Mouse (Mus musculus) stomach, embryonic 14.5 days (tissue): ENCODE data around the gene Kansl1. TPM values are rescaled to one million over a fixed set of nuclear protein-coding genes. Genes with fewer than 3 reads are reported as not detected.

Source experiments
- ATAC-seq: fragments of 200-750 bp; cut with Nextera tagmentation; 2 replicates; pipeline ENCODE4 v1.8.0; 2017; ENCODE audit warnings: low read depth, moderate TSS enrichment; ENCODE audit not compliant: insufficient number of reproducible peaks, insufficient read depth, low FRiP score
- H3K27ac ChIP-seq: fragments of 300-500 bp; sonication (generic); 2 replicates; pipeline ENCODE4 v1.5.1; 2014; ENCODE audit warnings: mild to moderate bottlenecking, low read length, moderate library complexity, mixed read lengths
- H3K27me3 ChIP-seq: fragments of 300-500 bp; sonication (generic); 2 replicates; pipeline ENCODE4 v1.6.1; 2014; ENCODE audit warnings: low read length, control low read depth, mixed read lengths; ENCODE audit not compliant: control insufficient read depth, insufficient read depth
- H3K36me3 ChIP-seq: fragments of 300-500 bp; sonication (generic); 2 replicates; pipeline ENCODE4 v1.6.1; 2014; ENCODE audit warnings: mild to moderate bottlenecking, control low read depth, low read length, moderate library complexity, mixed read lengths; ENCODE audit not compliant: control insufficient read depth, insufficient read depth
- H3K4me1 ChIP-seq: fragments of 300-500 bp; sonication (generic); 2 replicates; pipeline ENCODE4 v1.6.1; 2014; ENCODE audit warnings: low read length, control low read depth, mixed read lengths; ENCODE audit not compliant: control insufficient read depth, insufficient read depth
- H3K4me2 ChIP-seq: fragments of 300-500 bp; sonication (generic); replicated peaks from 2 replicates; pipeline ENCODE4 v1.6.1; 2014; ENCODE audit warnings: low read depth, low read length, control low read depth
- H3K4me3 ChIP-seq: fragments of 300-500 bp; sonication (generic); 2 replicates; pipeline ENCODE4 v1.5.1; 2014; ENCODE audit warnings: low read depth, low read length, control low read depth
- H3K9ac ChIP-seq: fragments of 300-500 bp; sonication (generic); replicated peaks from 2 replicates; pipeline ENCODE4 v1.6.1; 2014; ENCODE audit warnings: low read depth, mild to moderate bottlenecking, control low read depth, low read length, moderate library complexity, mixed read lengths
- H3K9me3 ChIP-seq: fragments of 300-500 bp; sonication (generic); 2 replicates; pipeline ENCODE4 v1.6.1; 2016; ENCODE audit warnings: low read depth, low read length, control low read depth; ENCODE audit not compliant: control insufficient read depth
- WGBS: fragments of 180-500 bp; shearing (Covaris S2); extraction: QIAGEN DNeasy Blood & Tissue Kit; methylation state at CpG from one replicate; pipeline ENCODE4 v1.1.7; 2014; 5-methylcytosine and 5-hydroxymethylcytosine counted together
- polyA plus RNA-seq: library from polyadenylated mRNA; unstranded; fragments of >200 nt; fragmentation: Nextera tagmentation; extraction: Ambion mirVana; gene quantifications from 2 replicates; pipeline ENCODE4 v1.2.1, GENCODE M21; 2014

Gene Kansl1
- polyA plus RNA-seq, 1 experiment from 2014 or later, result 28.1 TPM

- Histone ChIP-seq H3K4me3 (peak overlapping the region; percentile 75), H3K9me3 (no peaks in the 10 kb centered on the region), H3K4me1 (peaks cover 9% of the 10 kb centered on the region; the same call in 1 of the 2 replicates), H3K27ac (peak overlapping the region; percentile 100), H3K27me3 (no peaks in the 10 kb centered on the region), H3K36me3 (no peaks in the 10 kb centered on the region), H3K4me2 (peak overlapping the region; percentile 48), H3K9ac (peak overlapping the region; percentile 99)
- ATAC-seq, result peak; percentile 92
- WGBS, result under 1% methylated on average over 72 of the region's 82 CpGs
Measured at GRCm38 (mm10) chr11:104442333-104443136, 26.1 kb downstream of the Kansl1 start.

GRCm38 (mm10) chr11:104441475-104442332 is 27.0 kb downstream of the Kansl1 start:
- WGBS, result under 1% methylated on average over 51 of the region's 92 CpGs
- Histone ChIP-seq H3K9ac (peak overlapping the region; percentile 99), H3K36me3 (no peaks in the 10 kb centered on the region), H3K4me1 (peaks cover 9% of the 10 kb centered on the region; the same call in 1 of the 2 replicates), H3K27ac (peak overlapping the region; percentile 100), H3K27me3 (no peaks in the 10 kb centered on the region), H3K4me3 (peak overlapping the region; percentile 75), H3K9me3 (no peaks in the 10 kb centered on the region), H3K4me2 (peak overlapping the region; percentile 78)
- peak; percentile 76 for ATAC-seq

GRCm38 (mm10) chr11:104440521-104441474 is 27.9 kb downstream of the Kansl1 start:
- Histone ChIP-seq H3K4me2 (peak overlapping the region; percentile 78), H3K4me3 (peak overlapping the region; percentile 75), H3K27me3 (no peaks in the 10 kb centered on the region), H3K27ac (peak overlapping the region; percentile 100), H3K9me3 (no peaks in the 10 kb centered on the region), H3K9ac (peak overlapping the region; percentile 99), H3K36me3 (no peaks in the 10 kb centered on the region), H3K4me1 (peaks cover 12% of the 10 kb centered on the region; the same call in 1 of the 2 replicates)
- no peak for ATAC-seq
- under 1% methylated on average over 20 of the region's 20 CpGs for WGBS

GRCm38 (mm10) chr11:104439703-104440102 is 29.0 kb downstream of the Kansl1 start:
- WGBS, result 21% methylated on average over 2 of the region's 2 CpGs

GRCm38 (mm10) chr11:104438450-104438849 is 30.2 kb downstream of the Kansl1 start:
- Histone ChIP-seq H3K27me3 (no peaks in the 10 kb centered on the region), H3K9ac (no peak overlapping the region), H3K27ac (no peak overlapping the region), H3K4me2 (0 out of 2 replicates have a peak overlapping the region, but pooled peaks have one; percentile 6), H3K4me1 (peaks cover 12% of the 10 kb centered on the region; the same call in 1 of the 2 replicates), H3K4me3 (no peak overlapping the region), H3K9me3 (no peaks in the 10 kb centered on the region), H3K36me3 (no peaks in the 10 kb centered on the region)
- no peak for ATAC-seq

More at GRCm38 (mm10) chr11:104439703-104440102, 29.0 kb downstream of the Kansl1 start:
- Histone ChIP-seq H3K27me3 (no peaks in the 10 kb centered on the region), H3K36me3 (no peaks in the 10 kb centered on the region), H3K4me3 (0 out of 2 replicates have a peak overlapping the region, but pooled peaks have one; percentile 5), H3K27ac (no peak overlapping the region), H3K9ac (no peak overlapping the region), H3K9me3 (no peaks in the 10 kb centered on the region), H3K4me1 (peaks cover 12% of the 10 kb centered on the region; the same call in 1 of the 2 replicates), H3K4me2 (peak overlapping the region; percentile 78)
- no peak for ATAC-seq

- no peaks in the 10 kb centered on the region for H3K36me3 ChIP-seq
- WGBS, result 51% methylated on average over 2 of the region's 2 CpGs
- no peaks in the 10 kb centered on the region for H3K9me3 ChIP-seq
- H3K9ac ChIP-seq, result no peak overlapping the region
- no peak overlapping the region for H3K27ac ChIP-seq
- H3K4me1 ChIP-seq, result peaks cover 9% of the 10 kb centered on the region; the same call in 1 of the 2 replicates
- H3K4me3 ChIP-seq, result no peak overlapping the region
- no peak overlapping the region for H3K4me2 ChIP-seq
- no peak for ATAC-seq
- no peaks in the 10 kb centered on the region for H3K27me3 ChIP-seq
Measured at GRCm38 (mm10) chr11:104436394-104436954, 32.2 kb downstream of the Kansl1 start.

- Histone ChIP-seq H3K4me3 (no peak overlapping the region), H3K4me2 (no peak overlapping the region), H3K27me3 (no peaks in the 10 kb centered on the region), H3K4me1 (peaks cover 9% of the 10 kb centered on the region; the same call in 1 of the 2 replicates), H3K27ac (no peak overlapping the region), H3K36me3 (no peaks in the 10 kb centered on the region), H3K9ac (no peak overlapping the region), H3K9me3 (no peaks in the 10 kb centered on the region)
- ATAC-seq, result no peak
Measured at GRCm38 (mm10) chr11:104435753-104436152, 32.9 kb downstream of the Kansl1 start.
